Mouse (Mus musculus): ENCODE results near the gene Aadacl3.

DNA sequence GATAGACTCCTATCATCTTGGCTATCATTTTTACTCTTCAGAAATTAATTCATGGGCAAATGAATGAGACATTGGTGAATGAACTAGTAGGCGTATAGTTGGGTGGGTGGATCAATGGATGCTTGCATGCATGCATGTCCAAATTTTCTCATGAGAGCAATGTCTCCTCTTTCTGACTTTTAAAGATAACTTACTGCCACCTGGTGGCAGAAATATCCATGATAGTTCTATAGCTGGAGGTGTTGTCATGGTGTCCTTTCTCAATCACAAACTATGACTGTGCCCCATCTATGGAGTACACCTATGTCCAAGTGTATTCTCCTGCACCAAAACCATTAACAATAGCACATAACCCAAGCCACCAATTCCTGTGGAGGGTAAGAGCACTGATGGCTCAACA, 43.0 kb upstream of the Aadacl3 start:
- no peak for TF ChIP-seq POLR2A (IDR thresholded peaks at IDR 0.05; ENCODE audit: control insufficient read depth, low read depth, low read length)
- no peak for TF ChIP-seq CTCF (IDR thresholded peaks at IDR 0.05; ENCODE audit: control insufficient read depth, insufficient read depth, insufficient replicate concordance, low read depth, low read length)

Data from testis, adult 2 months (tissue).